Mouse (Mus musculus): ENCODE measurements around the gene Abtb2. TPM values are rescaled to one million over a fixed set of nuclear protein-coding genes. Genes with fewer than 3 reads are reported as not detected.

Abtb2 gene
- total and polyA plus RNA-seq, 3 experiments: 0.12 to 0.13 TPM; not detected in 1

DNA sequence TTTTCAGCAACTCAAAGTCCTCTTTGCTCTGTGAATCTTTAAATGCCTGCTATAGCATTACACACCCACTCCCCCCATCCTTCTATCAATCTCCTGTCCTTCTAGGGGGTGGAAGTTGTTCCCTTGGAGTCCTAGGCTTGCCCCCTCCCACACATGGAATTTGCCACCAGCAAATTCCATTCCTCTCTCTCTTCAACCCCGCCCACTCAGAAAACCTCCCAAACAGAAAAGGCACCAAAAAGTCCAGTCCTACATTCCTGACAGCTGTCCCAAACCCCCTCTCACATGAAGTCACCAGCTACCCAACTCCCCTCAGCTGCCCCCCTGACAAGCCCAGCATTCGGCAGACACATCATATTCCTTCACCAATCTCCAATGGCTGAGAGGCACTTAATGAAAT is 12.1 kb upstream of the Abtb2 start:
- Histone ChIP-seq H3K9ac (ENCODE audit: control insufficient read depth, low read depth, low read length, poor library complexity, severe bottlenecking) (no peak overlapping the region), H3K27me3 (ENCODE audit: control insufficient read depth in 1 of 2, insufficient read depth in 2 of 2, low read length in 2 of 2) (peaks cover 6 to 7% of the 10 kb centered on the region in 2 experiments), H3K79me2 (ENCODE audit: control insufficient read depth, insufficient read depth, low read length, poor library complexity) (no peaks in the 10 kb centered on the region), H3K36me3 (ENCODE audit: control insufficient read depth in 1 of 2, insufficient read depth in 2 of 2, low read length in 2 of 2) (no peaks in the 10 kb centered on the region), H3K9me3 (replicated peaks; ENCODE audit: insufficient read depth, low read length) (no peaks in the 10 kb centered on the region), H3K27ac (ENCODE audit: control insufficient read depth, low read depth, low read length) (no peak overlapping the region), H3K4me3 (ENCODE audit: control insufficient read depth in 1 of 2, insufficient read depth in 1 of 2, low read depth in 2 of 2, low read length in 2 of 2) (no peak overlapping the region), H3K4me1 (ENCODE audit: control insufficient read depth in 1 of 2, insufficient read depth in 2 of 2, low read length in 2 of 2) (no peaks in the 10 kb centered on the region)
- TF ChIP-seq ELF1 (IDR thresholded peaks at IDR 0.05; ENCODE audit: low read depth, low read length): no peak
- no peak for TF ChIP-seq MYB (IDR thresholded peaks at IDR 0.05; ENCODE audit: low read depth, low read length)
- no peak for TF ChIP-seq SMC3 (IDR thresholded peaks at IDR 0.05; ENCODE audit: low read depth, low read length)
- TF ChIP-seq CHD1 (IDR thresholded peaks at IDR 0.05; ENCODE audit: low read depth, low read length): no peak
- TF ChIP-seq MEF2A (IDR thresholded peaks at IDR 0.05; ENCODE audit: extremely low read depth, insufficient replicate concordance, low read depth, low read length, poor library complexity, severe bottlenecking): no peak
- TF ChIP-seq ZKSCAN1 (IDR thresholded peaks at IDR 0.05; ENCODE audit: low read depth, low read length): no peak
- no peak for TF ChIP-seq UBTF (IDR thresholded peaks at IDR 0.05; ENCODE audit: borderline replicate concordance, insufficient read depth, low read depth, low read length)
- TF ChIP-seq HCFC1 (IDR thresholded peaks at IDR 0.05; ENCODE audit: low read depth, low read length): no peak
- no peak for TF ChIP-seq ZMIZ1 (IDR thresholded peaks at IDR 0.05; ENCODE audit: low read depth, low read length)
- no peak for TF ChIP-seq MAFK (IDR thresholded peaks at IDR 0.05; ENCODE audit: borderline replicate concordance, low read depth, low read length)
- no peak for TF ChIP-seq NRF1 (IDR thresholded peaks at IDR 0.05; ENCODE audit: insufficient read depth, low read depth, low read length, poor library complexity, severe bottlenecking)
- TF ChIP-seq MXI1 (IDR thresholded peaks at IDR 0.05; ENCODE audit: low read depth, low read length): no peak
- no peak for TF ChIP-seq NELFE (IDR thresholded peaks at IDR 0.05; ENCODE audit: low read depth, low read length)
- TF ChIP-seq MAX (IDR thresholded peaks at IDR 0.05; ENCODE audit: low read length): no peak
- TF ChIP-seq TAL1 (IDR thresholded peaks at IDR 0.05; ENCODE audit: low read length): no peak
- no peak for DNase-seq (ENCODE audit: low read depth, low spot score)

- peak; percentile 31 for DNase-seq (ENCODE audit: low read depth, low spot score)
These were observed 9.8 kb upstream of the Abtb2 start for GRCm38 (mm10) chr2:103556125-103556877.

More at GRCm38 (mm10) chr2:103556125-103556877, 9.8 kb upstream of the Abtb2 start:
- Histone ChIP-seq H3K79me2 (ENCODE audit: control insufficient read depth, insufficient read depth, low read length, poor library complexity) (no peaks in the 10 kb centered on the region), H3K27me3 (ENCODE audit: control insufficient read depth in 1 of 2, insufficient read depth in 2 of 2, low read length in 2 of 2) (peaks cover 6 to 7% of the 10 kb centered on the region in 2 experiments), H3K4me3 (ENCODE audit: control insufficient read depth in 1 of 2, insufficient read depth in 1 of 2, low read depth in 2 of 2, low read length in 2 of 2) (no peak overlapping the region), H3K36me3 (ENCODE audit: control insufficient read depth in 1 of 2, insufficient read depth in 2 of 2, low read length in 2 of 2) (no peaks in the 10 kb centered on the region), H3K9ac (ENCODE audit: control insufficient read depth, low read depth, low read length, poor library complexity, severe bottlenecking) (no peak overlapping the region), H3K27ac (ENCODE audit: control insufficient read depth, low read depth, low read length) (no peak overlapping the region), H3K4me1 (ENCODE audit: control insufficient read depth in 1 of 2, insufficient read depth in 2 of 2, low read length in 2 of 2) (no peaks in the 10 kb centered on the region), H3K9me3 (replicated peaks; ENCODE audit: insufficient read depth, low read length) (no peaks in the 10 kb centered on the region)
- TF ChIP-seq SIN3A (IDR thresholded peaks at IDR 0.05; ENCODE audit: low read length): no peak
- TF ChIP-seq ZC3H11A (IDR thresholded peaks at IDR 0.05; ENCODE audit: low read depth, low read length): peak; percentile 71
- TF ChIP-seq CHD1 (IDR thresholded peaks at IDR 0.05; ENCODE audit: low read depth, low read length): no peak
- peak; percentile 64 for TF ChIP-seq RAD21 (IDR thresholded peaks at IDR 0.05; ENCODE audit: low read depth, low read length)
- TF ChIP-seq JUND (IDR thresholded peaks at IDR 0.05; ENCODE audit: low read depth, low read length): no peak
- TF ChIP-seq MAFK (IDR thresholded peaks at IDR 0.05; ENCODE audit: borderline replicate concordance, low read depth, low read length): no peak
- TF ChIP-seq NRF1 (IDR thresholded peaks at IDR 0.05; ENCODE audit: insufficient read depth, low read depth, low read length, poor library complexity, severe bottlenecking): no peak
- TF ChIP-seq SMC3 (IDR thresholded peaks at IDR 0.05; ENCODE audit: low read depth, low read length): peak; percentile 74
- TF ChIP-seq CTCF (IDR thresholded peaks at IDR 0.05 in 2 of 3, conservative IDR thresholded peaks at IDR 0.05 in 1 of 3; ENCODE audit: control insufficient read depth in 1 of 3, insufficient read depth in 1 of 3, low read depth in 2 of 3, low read length in 3 of 3, poor library complexity in 1 of 3, severe bottlenecking in 1 of 3): peak in 2 of 3 experiments; percentile 34 to 57; a peak in 4 of 6 replicates
- no peak for TF ChIP-seq HCFC1 (IDR thresholded peaks at IDR 0.05; ENCODE audit: low read depth, low read length)

All from MEL (cell line).